Mouse (Mus musculus) brain, embryonic 18.5 days (tissue): ENCODE results near the gene Akr1c21.
"Not testable (repeated sequence)": the region's sequence is repeated elsewhere in the genome, so short reads cannot be mapped to it uniquely, and the experiment has no call there.

ENCODE experiments used
- DNase-seq: peaks from one replicate; pipeline ENCODE4 v3.0.0-alpha.2; 2012; ENCODE audit warnings: low read depth, low spot score

Gene Akr1c21

DNA sequence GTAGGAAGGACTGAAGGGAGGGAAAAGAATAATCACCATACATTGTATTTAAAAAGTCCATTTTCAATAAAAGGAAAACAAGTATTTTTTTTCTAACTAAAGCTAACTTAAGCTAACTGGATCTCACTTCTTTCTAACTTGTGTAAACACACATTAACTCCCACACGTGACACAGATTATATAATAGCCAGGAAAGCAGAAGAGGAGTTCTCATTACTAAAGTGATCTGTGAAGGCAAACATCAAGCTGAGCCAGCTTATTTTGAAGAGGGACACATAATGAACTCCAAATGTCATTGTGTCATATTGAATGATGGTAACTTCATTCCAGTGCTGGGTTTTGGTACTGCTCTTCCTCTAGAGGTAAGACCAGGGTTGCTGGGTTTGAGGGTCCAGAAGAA lies at the start of gene Akr1c21:
TSS of gene Akr1c21 (plus strand) at position 205 of the 400 bp plus-strand sequence.
- DNase-seq, result no peak

- no peak for DNase-seq
Measured at GRCm38 (mm10) chr13:4559143-4559542, 14.7 kb upstream of the Akr1c21 start.

DNA sequence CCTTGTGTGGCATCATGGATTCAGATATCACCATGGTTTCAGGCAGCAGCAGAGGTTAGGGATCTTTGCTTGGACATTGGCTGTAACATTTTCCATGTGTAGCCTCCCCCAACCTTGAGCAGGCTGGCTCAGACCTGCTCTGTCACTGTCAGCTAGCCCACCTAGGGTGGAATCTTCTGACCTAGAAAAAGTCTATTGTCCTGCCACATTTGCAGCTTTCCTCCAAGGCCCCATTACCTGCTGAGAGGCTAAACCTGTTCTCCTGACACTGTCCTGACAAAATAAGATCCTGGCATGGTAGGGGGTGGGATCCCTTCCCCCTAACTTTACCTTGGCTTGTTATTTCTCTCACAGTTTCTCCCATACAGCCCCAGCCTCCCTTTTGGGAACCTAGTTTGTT lies 13.4 kb upstream of the Akr1c21 start:
- no peak for DNase-seq

DNA sequence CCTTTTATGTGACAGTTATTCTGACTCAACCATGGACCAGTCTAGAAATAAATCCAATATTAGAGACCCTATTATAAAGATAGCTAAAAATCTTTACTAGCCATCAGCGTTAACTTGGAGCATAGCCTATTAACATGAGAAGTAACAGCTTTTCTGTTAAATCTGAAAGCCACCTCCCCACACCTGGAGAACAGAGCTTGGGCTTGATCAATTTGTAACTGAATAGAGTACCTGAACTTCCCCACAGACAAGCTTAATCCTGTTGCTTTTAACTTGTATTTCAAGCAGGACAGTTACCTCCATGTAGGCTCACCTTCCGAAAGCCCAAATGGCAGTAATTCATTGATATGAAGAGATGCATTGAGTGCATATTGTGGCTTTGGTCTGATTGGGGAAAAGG lies 7.9 kb upstream of the Akr1c21 start:
- no peak for DNase-seq

- DNase-seq, result no peak
Measured at GRCm38 (mm10) chr13:4576921-4577320, 3.0 kb downstream of the Akr1c21 start.

- DNase-seq, result not testable (repeated sequence)
Measured at GRCm38 (mm10) chr13:4603431-4603830, 29.6 kb downstream of the Akr1c21 start.

DNA sequence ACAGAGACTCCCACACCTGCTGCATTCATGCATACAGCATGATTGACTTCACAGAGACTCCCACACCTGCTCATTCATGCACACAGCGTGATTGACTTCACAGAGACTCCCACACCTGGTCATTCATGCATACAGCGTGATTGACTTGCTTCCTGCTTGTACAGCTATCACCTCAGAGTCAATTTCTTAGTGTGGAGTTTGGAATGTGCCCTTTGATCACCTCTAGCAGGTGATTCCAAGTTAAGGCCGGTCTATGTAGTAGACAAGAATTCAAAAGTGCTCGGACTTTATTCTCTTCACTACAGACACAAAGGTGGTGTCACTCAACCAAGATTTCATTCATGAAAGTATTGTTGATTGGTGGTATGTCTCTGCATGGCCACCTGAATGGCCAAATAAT lies 32.9 kb downstream of the Akr1c21 start:
- DNase-seq, result no peak

- DNase-seq, result no peak
Measured at GRCm38 (mm10) chr13:4608530-4608929, 34.7 kb downstream of the Akr1c21 start.

DNA sequence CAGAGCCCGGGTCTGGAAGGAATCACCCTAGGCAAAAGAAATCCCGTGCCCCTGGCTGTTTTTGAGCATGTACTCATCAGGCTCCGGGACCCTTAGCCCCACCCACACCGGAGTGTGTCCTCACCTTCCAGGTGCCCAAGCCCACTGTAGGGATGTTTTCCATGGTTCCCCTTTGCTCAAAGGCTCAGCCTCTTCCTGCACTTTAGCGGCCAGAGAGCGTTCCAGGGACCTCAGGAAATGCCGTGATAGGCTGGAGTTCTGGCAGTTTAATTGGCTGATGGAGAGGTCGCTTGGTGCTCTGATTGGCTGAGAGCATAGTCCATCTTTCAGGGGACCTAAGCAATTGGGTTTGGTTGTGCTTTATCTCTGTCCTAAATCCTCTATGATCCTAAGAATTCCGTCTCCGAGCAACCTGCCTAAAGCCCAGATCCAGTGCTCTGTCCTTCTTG lies 35.1 kb downstream of the Akr1c21 start, which contains the start of gene Akr1e1:
TSS of gene Akr1e1 (minus strand) at position 214 of the 449 bp plus-strand sequence.
- peak; percentile 93 for DNase-seq

- no peak for DNase-seq
Measured at GRCm38 (mm10) chr13:4610902-4611301, 37.0 kb downstream of the Akr1c21 start.
